Mouse (Mus musculus) cerebellum, adult 18-20 months (tissue): ENCODE results near the gene AC134908.4.
"Not testable (repeated sequence)": the region's sequence is repeated elsewhere in the genome, so short reads cannot be mapped to it uniquely, and the experiment has no call there.

Experiments used
- DNase-seq, 2 experiments: peaks; one replicate each; pipeline ENCODE4 v3.0.0; 2021

The AC134908.4 gene

GRCm38 (mm10) chr17:25765886-25766285 is 29.6 kb downstream of the AC134908.4 start:
- no peak for DNase-seq

- DNase-seq, result no peak
Measured at GRCm38 (mm10) chr17:25762591-25762990, 32.9 kb downstream of the AC134908.4 start.

GRCm38 (mm10) chr17:25761561-25761970 is 33.9 kb downstream of the AC134908.4 start:
- no peak for DNase-seq

- DNase-seq, result no peak
Measured at GRCm38 (mm10) chr17:25760148-25760547, 35.3 kb downstream of the AC134908.4 start.

- no peak for DNase-seq
Measured at GRCm38 (mm10) chr17:25757691-25758090, 37.8 kb downstream of the AC134908.4 start.

- DNase-seq, result no peak
Measured at GRCm38 (mm10) chr17:25756378-25757242, 38.8 kb downstream of the AC134908.4 start.

- no peak for DNase-seq
Measured at GRCm38 (mm10) chr17:25755627-25756377, 39.7 kb downstream of the AC134908.4 start.

GRCm38 (mm10) chr17:25755086-25755485 is 40.4 kb downstream of the AC134908.4 start:
- DNase-seq, result no peak

- DNase-seq, result no peak
Measured at GRCm38 (mm10) chr17:25754241-25754640, 41.2 kb downstream of the AC134908.4 start, which contains the start of gene Msln. Gene Msln (minus strand): TSS chr17:25754378.

GRCm38 (mm10) chr17:25751446-25751845 is 44.0 kb downstream of the AC134908.4 start:
- no peak for DNase-seq

GRCm38 (mm10) chr17:25749314-25749713 is 46.1 kb downstream of the AC134908.4 start:
- DNase-seq, result no peak

GRCm38 (mm10) chr17:25748238-25748637 is 47.2 kb downstream of the AC134908.4 start:
- DNase-seq, result no peak

GRCm38 (mm10) chr17:25744311-25744710 is 51.1 kb downstream of the AC134908.4 start:
- DNase-seq, result no peak

GRCm38 (mm10) chr17:25743831-25744230 is 51.6 kb downstream of the AC134908.4 start:
- no peak for DNase-seq

- DNase-seq, result not testable (repeated sequence)
Measured at GRCm38 (mm10) chr17:25741471-25741870, 54.0 kb downstream of the AC134908.4 start.
